In the genomic region with DNA sequence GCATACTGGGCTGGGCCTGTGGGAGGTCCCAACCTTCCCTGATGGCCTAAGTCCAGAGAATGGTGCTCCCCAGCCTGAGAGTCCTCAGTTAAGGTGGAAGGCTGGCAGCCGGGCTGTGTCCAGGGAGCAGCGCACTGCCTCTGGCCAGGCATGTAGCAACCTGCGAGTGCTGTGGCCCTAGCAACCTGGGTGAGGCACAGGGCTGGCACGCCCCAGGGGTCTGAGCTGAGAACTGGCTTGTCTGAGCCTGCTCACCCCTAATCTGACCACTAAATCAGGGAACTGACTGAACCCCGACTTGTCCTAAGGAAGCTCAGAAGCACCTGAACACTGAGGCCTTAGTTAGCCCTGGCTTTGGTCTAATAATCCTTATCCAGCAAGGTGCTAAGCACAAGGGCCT, we compare ENCODE assay signal across 1 mouse cellular context.
TF ChIP-seq lines count a peak whose summit lies in the region.

No protein-coding gene starts in this region.

TF ChIP-seq in MEL, 35 proteins besides CTCF, POLR2A, EP300 and RAD21 (continued from another document):
- TF ChIP-seq CHD2 (IDR thresholded peaks at IDR 0.05; ENCODE audit: low read length): no peak
- no peak for TF ChIP-seq NELFE (IDR thresholded peaks at IDR 0.05; ENCODE audit: low read depth, low read length)
- TF ChIP-seq KAT2A (conservative IDR thresholded peaks at IDR 0.05; ENCODE audit: low read depth, low read length): no peak
